Mouse (Mus musculus): ENCODE measurements at regions not wholly inside any gene's neighbourhood (a gene's known extent, or its start where the extent isn't known, plus 50 kb on each side); places are given as distances from the start of the nearest gene placed in this dataset.

DNA sequence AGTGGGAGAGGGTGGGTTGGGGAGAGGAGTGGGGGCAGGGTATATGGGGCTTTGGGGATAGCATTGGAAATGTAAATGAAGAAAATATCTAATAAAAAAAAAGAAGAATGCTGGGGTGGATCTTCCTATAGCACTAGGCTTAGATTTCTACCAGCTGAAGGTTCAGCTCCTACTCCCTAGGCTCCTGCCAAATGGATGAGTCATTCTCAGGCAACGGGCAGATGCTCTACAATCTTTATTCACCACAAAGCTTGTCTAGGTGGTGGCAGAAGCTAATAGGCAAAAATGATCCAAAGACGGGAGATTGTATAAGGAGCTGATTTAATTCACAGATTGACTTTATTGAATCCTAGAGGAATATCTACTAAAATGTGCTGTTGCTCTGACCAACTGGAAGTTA is 211.6 kb upstream of the Fam98a start:
- Histone ChIP-seq H3K9me3 (ENCODE audit: low read depth, low read length) (no peaks in the 10 kb centered on the region), H3K36me3 (ENCODE audit: insufficient read depth) (no peaks in the 10 kb centered on the region), H3K9ac (no peak overlapping the region), H3K27me3 (ENCODE audit: insufficient read depth, low read length) (no peaks in the 10 kb centered on the region), H3K4me3 (ENCODE audit: low read depth, low read length) (no peak overlapping the region), H3K4me2 (no peak overlapping the region), H3K4me1 (ENCODE audit: insufficient read depth) (no peaks in the 10 kb centered on the region), H3K27ac (ENCODE audit: low read depth) (no peak overlapping the region)
- WGBS: 77% methylated on average over 2 of the region's 2 CpGs
- TF ChIP-seq CTCF (IDR thresholded peaks at IDR 0.05; ENCODE audit: low read depth): no peak
- no peak for DNase-seq
- ATAC-seq (ENCODE audit: insufficient read depth): no peak

DNA sequence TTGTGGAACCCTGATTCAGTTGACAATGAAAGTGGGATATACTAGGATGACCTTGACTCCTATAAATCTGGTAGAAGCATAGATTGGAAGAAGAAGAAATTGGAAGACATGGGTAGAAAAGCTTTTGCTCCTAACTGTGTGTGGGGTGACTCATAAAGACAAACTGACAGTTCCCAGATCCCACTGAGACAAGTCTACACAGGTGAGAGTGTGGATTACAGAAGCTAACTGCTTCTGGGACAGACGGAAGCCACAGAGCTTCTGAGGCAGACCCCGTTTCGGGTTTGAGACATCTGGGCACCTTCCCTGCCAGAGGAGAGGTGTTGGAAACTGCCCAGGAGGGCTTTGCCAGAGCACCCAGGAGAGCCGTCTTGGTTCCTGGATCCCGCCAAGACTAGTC is 204.7 kb upstream of the Fam98a start:
- Histone ChIP-seq H3K4me3 (ENCODE audit: low read depth, low read length) (no peak overlapping the region), H3K9ac (no peak overlapping the region), H3K4me1 (ENCODE audit: insufficient read depth) (no peaks in the 10 kb centered on the region), H3K9me3 (ENCODE audit: low read depth, low read length) (no peaks in the 10 kb centered on the region), H3K27me3 (ENCODE audit: insufficient read depth, low read length) (no peaks in the 10 kb centered on the region), H3K27ac (ENCODE audit: low read depth) (no peak overlapping the region), H3K4me2 (no peak overlapping the region), H3K36me3 (ENCODE audit: insufficient read depth) (no peaks in the 10 kb centered on the region)
- DNase-seq (no peak), ATAC-seq (ENCODE audit: insufficient read depth) (no peak)
- TF ChIP-seq CTCF (IDR thresholded peaks at IDR 0.05; ENCODE audit: low read depth): no peak
- 91% methylated on average over 5 of the region's 5 CpGs for WGBS

DNA sequence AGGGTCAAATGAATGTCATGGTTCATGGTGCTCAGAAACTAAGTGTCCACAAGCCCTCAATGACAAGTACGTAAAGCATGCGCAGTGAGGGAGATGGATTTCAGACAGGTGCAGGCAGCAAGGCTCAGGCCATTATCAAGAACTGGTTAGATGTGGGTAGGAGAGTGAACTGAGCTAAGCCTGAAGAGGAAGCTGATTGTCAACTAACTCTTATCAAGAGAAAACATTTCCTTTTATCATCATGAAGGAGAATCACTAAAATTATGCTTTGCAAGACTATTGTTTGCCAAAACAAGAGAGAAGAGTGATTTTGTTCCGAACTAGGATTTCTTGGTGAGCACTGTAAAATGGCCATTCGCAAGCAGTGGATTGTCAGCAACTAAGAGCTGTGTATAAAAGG is 164.7 kb upstream of the Fam98a start:
- 89% methylated on average over 4 of the region's 4 CpGs for WGBS
- Histone ChIP-seq H3K4me1 (ENCODE audit: insufficient read depth) (no peaks in the 10 kb centered on the region), H3K27me3 (ENCODE audit: insufficient read depth, low read length) (no peaks in the 10 kb centered on the region), H3K4me2 (no peak overlapping the region), H3K9ac (no peak overlapping the region), H3K4me3 (ENCODE audit: low read depth, low read length) (no peak overlapping the region), H3K9me3 (ENCODE audit: low read depth, low read length) (no peaks in the 10 kb centered on the region), H3K36me3 (ENCODE audit: insufficient read depth) (no peaks in the 10 kb centered on the region), H3K27ac (ENCODE audit: low read depth) (no peak overlapping the region)
- no peak for DNase-seq
- no peak for ATAC-seq (ENCODE audit: insufficient read depth)
- TF ChIP-seq CTCF (IDR thresholded peaks at IDR 0.05; ENCODE audit: low read depth): no peak

DNA sequence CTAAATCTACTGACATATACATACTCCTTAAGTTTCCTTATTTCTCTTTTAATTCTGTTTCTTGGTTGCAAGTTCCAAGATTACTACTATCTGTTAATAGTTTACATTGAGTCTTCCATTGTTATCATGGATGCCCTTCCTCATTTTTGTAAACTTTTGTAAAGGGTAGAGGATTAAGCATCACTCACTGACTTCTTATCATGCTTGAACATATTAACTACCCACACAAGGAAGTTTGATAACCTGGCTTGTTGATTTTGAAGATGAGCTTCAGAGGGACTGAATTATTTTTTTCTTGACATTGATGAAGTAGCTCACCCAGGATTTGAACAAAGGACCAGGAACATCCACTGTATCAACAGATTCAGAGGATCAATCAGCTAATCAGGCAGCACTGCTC is 162.8 kb upstream of the Fam98a start:
- Histone ChIP-seq H3K9me3 (ENCODE audit: low read depth, low read length) (no peaks in the 10 kb centered on the region), H3K4me1 (ENCODE audit: insufficient read depth) (no peaks in the 10 kb centered on the region), H3K27me3 (ENCODE audit: insufficient read depth, low read length) (no peaks in the 10 kb centered on the region), H3K4me2 (no peak overlapping the region), H3K4me3 (ENCODE audit: low read depth, low read length) (no peak overlapping the region), H3K27ac (ENCODE audit: low read depth) (no peak overlapping the region), H3K36me3 (ENCODE audit: insufficient read depth) (no peaks in the 10 kb centered on the region), H3K9ac (no peak overlapping the region)
- ATAC-seq (ENCODE audit: insufficient read depth) (no peak), DNase-seq (no peak)
- no peak for TF ChIP-seq CTCF (IDR thresholded peaks at IDR 0.05; ENCODE audit: low read depth)

DNA sequence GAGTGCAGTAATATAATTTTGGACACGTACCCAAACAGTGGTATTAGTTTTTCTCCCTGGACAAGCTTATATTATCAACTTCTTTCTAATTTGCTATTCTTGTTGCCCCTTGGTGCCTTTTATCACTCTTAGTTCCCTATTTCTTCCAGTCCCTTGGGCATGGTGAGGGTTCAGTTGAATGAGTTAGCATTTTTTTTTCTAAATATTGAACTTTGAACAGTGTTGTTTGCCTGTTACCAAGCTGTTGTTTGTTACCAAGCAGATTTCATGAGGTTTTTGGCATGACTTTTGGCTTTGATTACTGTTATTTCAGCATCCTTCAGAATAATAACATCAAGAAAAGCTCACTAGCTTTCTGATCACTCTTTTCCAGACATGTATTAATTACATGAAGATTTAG is 162.3 kb upstream of the Fam98a start:
- no peaks in the 10 kb centered on the region for H3K9me3 ChIP-seq (ENCODE audit: low read depth, low read length)
- DNase-seq: no peak
- no peaks in the 10 kb centered on the region for H3K36me3 ChIP-seq (ENCODE audit: insufficient read depth)
- TF ChIP-seq CTCF (IDR thresholded peaks at IDR 0.05; ENCODE audit: low read depth): no peak
- H3K4me2 ChIP-seq: no peak overlapping the region
- no peaks in the 10 kb centered on the region for H3K27me3 ChIP-seq (ENCODE audit: insufficient read depth, low read length)
- H3K9ac ChIP-seq: no peak overlapping the region
- WGBS: 78% methylated on average over 1 of the region's 1 CpGs
- no peak overlapping the region for H3K27ac ChIP-seq (ENCODE audit: low read depth)
- no peaks in the 10 kb centered on the region for H3K4me1 ChIP-seq (ENCODE audit: insufficient read depth)
- H3K4me3 ChIP-seq (ENCODE audit: low read depth, low read length): no peak overlapping the region
- ATAC-seq (ENCODE audit: insufficient read depth): no peak

DNA sequence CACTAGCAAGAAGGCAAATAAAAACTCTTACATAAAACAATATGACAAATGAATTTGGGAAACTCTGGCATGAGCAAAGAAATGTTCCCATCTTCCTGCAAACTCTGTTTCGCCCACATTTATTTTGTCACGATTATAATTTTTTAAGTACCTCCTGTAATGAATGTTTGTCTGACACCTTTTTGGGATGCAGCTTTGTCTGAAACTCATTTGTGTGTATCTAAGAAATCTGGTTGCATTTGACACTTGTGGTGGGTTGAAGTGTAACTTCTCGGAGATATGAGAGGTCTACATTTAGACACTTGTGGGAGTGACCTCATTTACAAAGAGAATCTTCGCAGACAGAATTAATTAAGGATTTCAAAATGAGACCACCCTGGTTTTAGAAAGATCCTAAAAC is 155.9 kb upstream of the Fam98a start:
- no peaks in the 10 kb centered on the region for H3K27me3 ChIP-seq (ENCODE audit: insufficient read depth, low read length)
- H3K27ac ChIP-seq (ENCODE audit: low read depth): no peak overlapping the region
- no peak for DNase-seq
- H3K9me3 ChIP-seq (ENCODE audit: low read depth, low read length): no peaks in the 10 kb centered on the region
- no peak overlapping the region for H3K9ac ChIP-seq
- no peaks in the 10 kb centered on the region for H3K4me1 ChIP-seq (ENCODE audit: insufficient read depth)
- 86% methylated on average over 4 of the region's 4 CpGs for WGBS
- no peak for ATAC-seq (ENCODE audit: insufficient read depth)
- no peak for TF ChIP-seq CTCF (IDR thresholded peaks at IDR 0.05; ENCODE audit: low read depth)
- H3K36me3 ChIP-seq (ENCODE audit: insufficient read depth): no peaks in the 10 kb centered on the region
- no peak overlapping the region for H3K4me2 ChIP-seq
- H3K4me3 ChIP-seq (ENCODE audit: low read depth, low read length): no peak overlapping the region

DNA sequence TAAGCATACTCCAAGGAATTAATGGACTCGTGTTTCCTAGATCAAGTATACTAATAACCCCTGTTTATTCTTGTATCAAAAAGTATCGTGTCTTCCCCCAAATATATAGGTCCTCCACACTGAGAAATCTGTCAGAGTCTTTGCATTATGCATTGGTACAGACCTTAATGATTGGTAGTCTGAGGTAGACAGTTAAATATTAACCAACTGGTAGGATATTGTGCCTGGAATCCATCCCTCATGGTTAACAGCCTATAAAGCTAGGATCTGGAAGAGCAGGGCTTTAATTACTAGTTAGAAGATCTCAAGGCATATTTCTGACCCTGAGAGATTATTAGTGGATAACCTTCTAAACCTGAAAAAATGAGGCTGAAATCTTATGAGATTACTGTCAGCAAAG is 153.6 kb upstream of the Fam98a start:
- DNase-seq (no peak), ATAC-seq (ENCODE audit: insufficient read depth) (no peak)
- WGBS: 79% methylated on average over 2 of the region's 2 CpGs
- Histone ChIP-seq H3K9me3 (ENCODE audit: low read depth, low read length) (no peaks in the 10 kb centered on the region), H3K4me2 (no peak overlapping the region), H3K27me3 (ENCODE audit: insufficient read depth, low read length) (no peaks in the 10 kb centered on the region), H3K36me3 (ENCODE audit: insufficient read depth) (no peaks in the 10 kb centered on the region), H3K27ac (ENCODE audit: low read depth) (no peak overlapping the region), H3K4me1 (ENCODE audit: insufficient read depth) (no peaks in the 10 kb centered on the region), H3K4me3 (ENCODE audit: low read depth, low read length) (no peak overlapping the region), H3K9ac (no peak overlapping the region)
- TF ChIP-seq CTCF (IDR thresholded peaks at IDR 0.05; ENCODE audit: low read depth): no peak

DNA sequence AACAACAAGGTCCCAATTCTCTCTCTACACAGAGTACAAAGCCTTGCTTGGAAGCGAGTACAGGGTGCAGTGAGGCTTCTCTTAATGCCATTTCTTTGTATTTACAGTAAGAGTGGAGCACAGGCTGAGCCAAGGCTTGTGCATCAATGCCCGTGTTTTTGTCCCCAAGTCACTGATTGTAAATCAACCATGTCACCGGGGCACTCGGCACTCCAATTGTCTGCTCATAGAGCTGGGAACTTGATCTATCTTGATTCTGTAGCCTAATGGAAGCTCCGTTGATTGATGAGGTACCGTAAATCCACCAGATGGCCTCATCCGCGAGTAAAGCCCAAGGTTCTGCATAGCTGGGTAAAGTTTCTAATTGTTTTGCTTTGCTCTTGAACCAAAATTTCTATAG is 152.1 kb upstream of the Fam98a start:
- DNase-seq (no peak), ATAC-seq (ENCODE audit: insufficient read depth) (no peak)
- WGBS: 28% methylated on average over 8 of the region's 8 CpGs
- no peak overlapping the region for H3K4me3 ChIP-seq (ENCODE audit: low read depth, low read length)
- H3K4me2 ChIP-seq: no peak overlapping the region
- no peak overlapping the region for H3K27ac ChIP-seq (ENCODE audit: low read depth)
- H3K9me3 ChIP-seq (ENCODE audit: low read depth, low read length): no peaks in the 10 kb centered on the region
- no peaks in the 10 kb centered on the region for H3K27me3 ChIP-seq (ENCODE audit: insufficient read depth, low read length)
- H3K36me3 ChIP-seq (ENCODE audit: insufficient read depth): no peaks in the 10 kb centered on the region
- no peak overlapping the region for H3K9ac ChIP-seq
- no peak for TF ChIP-seq CTCF (IDR thresholded peaks at IDR 0.05; ENCODE audit: low read depth)
- H3K4me1 ChIP-seq (ENCODE audit: insufficient read depth): no peaks in the 10 kb centered on the region

Measured in lung, embryonic 14.5 days (tissue).